Mouse (Mus musculus) testis, adult 2 months (tissue): Measurements from ENCODE around the gene Ric8a. TPM values are rescaled to one million over a fixed set of nuclear protein-coding genes. Genes with fewer than 3 reads are reported as not detected.

Experiments
- H3K27ac ChIP-seq: fragments of 200-500 bp; 2 replicates; pipeline ENCODE4 v1.5.1; 2012; ENCODE audit warnings: low read depth, low read length; ENCODE audit not compliant: control insufficient read depth, insufficient read depth
- H3K27me3 ChIP-seq: fragments of 200-500 bp; 2 replicates; pipeline ENCODE4 v1.6.1; 2012; ENCODE audit warnings: mild to moderate bottlenecking, low read length, moderate library complexity; ENCODE audit not compliant: control insufficient read depth, insufficient read depth
- H3K36me3 ChIP-seq: fragments of 200-500 bp; 2 replicates; pipeline ENCODE4 v1.6.1; 2012; ENCODE audit warnings: mild to moderate bottlenecking, low read length; ENCODE audit not compliant: control insufficient read depth, insufficient read depth
- H3K4me1 ChIP-seq: fragments of 200-500 bp; 2 replicates; pipeline ENCODE4 v1.6.1; 2012; ENCODE audit warnings: low read length; ENCODE audit not compliant: control insufficient read depth, insufficient read depth
- H3K4me3 ChIP-seq: fragments of 200-500 bp; 2 replicates; pipeline ENCODE4 v1.5.1; 2012; ENCODE audit warnings: low read depth, mild to moderate bottlenecking, low read length, moderate library complexity, mixed read lengths; ENCODE audit not compliant: control insufficient read depth
- CTCF ChIP-seq: fragments of 200-500 bp; IDR thresholded peaks from 2 replicates; pipeline ENCODE4 v1.5.1; 2012; ENCODE audit warnings: low read depth, mild to moderate bottlenecking, inconsistent platforms, low read length, moderate library complexity; ENCODE audit not compliant: control insufficient read depth, insufficient read depth, insufficient replicate concordance
- POLR2A ChIP-seq: fragments of 200-500 bp; IDR thresholded peaks from 2 replicates; pipeline ENCODE4 v1.6.1; 2012; ENCODE audit warnings: low read depth, mild to moderate bottlenecking, inconsistent platforms, low read length, moderate library complexity; ENCODE audit not compliant: control insufficient read depth
- polyA plus RNA-seq: library from polyadenylated mRNA; depleted of rRNA; stranded (reverse); fragments of >200 nt; gene quantifications from 2 replicates; pipeline ENCODE4 v1.2.3, GENCODE M21; 2012

Gene Ric8a
- polyA plus RNA-seq, 1 experiment = 34.5 TPM

DNA sequence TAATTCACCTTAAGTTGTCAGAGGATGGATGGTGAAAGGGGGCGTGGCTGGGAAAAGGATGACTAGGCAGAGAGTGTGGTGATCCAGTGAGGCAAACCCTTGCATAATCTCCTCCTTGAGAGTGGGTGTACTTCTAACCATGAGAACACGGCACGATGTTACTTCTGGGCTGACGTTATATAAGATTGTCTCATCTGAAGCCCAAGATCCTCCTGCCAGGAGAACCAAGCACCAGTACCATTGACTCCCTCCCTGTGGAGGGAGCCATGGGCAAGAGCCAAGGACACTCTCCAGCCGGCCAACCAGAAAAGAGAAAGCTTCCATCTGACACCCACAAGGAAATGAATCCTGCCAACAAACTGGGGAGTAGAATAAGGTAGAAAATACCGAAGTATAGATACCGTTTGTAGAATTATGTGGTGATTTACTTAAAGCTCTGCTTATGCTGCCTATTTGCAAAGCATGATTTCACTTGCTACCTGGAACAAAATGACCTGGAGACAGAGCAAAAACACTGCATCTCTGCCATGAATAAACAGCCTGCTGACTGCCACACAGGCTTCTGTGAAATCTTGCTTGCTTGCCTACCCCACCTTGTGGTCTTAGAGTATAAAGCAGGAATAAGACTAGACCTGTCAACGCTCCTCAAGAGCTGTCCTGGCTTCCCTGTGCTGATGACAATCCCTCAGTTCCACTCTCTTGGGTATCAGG lies 28.4 kb upstream of the Ric8a start:
- Histone ChIP-seq H3K4me3 (no peak overlapping the region), H3K27ac (no peak overlapping the region), H3K4me1 (no peaks in the 10 kb centered on the region), H3K27me3 (no peaks in the 10 kb centered on the region), H3K36me3 (no peaks in the 10 kb centered on the region)
- TF ChIP-seq CTCF (no peak), POLR2A (no peak)

DNA sequence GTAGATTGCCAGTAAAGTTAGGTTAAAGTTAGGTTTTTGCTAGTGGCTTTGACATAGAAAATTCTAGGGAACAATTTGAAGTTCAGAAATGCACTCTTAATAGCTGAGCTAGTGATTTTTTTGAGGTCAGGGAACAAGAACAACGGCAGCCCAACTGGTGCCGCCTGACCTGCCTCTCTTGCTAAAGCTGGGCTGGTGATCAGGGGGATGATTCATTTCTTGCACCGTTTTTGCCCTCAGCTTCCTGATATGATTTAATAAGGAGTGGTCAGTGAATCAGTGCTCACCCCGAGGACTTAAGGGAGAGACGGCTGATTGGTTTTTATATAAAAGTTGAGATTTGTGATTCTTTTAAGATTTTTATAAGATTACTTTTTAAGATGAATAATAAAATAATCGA lies 25.3 kb upstream of the Ric8a start:
- Histone ChIP-seq H3K36me3 (no peaks in the 10 kb centered on the region), H3K4me3 (no peak overlapping the region), H3K27me3 (no peaks in the 10 kb centered on the region), H3K4me1 (no peaks in the 10 kb centered on the region; the same call in 1 of the 2 replicates), H3K27ac (no peak overlapping the region)
- TF ChIP-seq CTCF = no peak
- no peak for TF ChIP-seq POLR2A

DNA sequence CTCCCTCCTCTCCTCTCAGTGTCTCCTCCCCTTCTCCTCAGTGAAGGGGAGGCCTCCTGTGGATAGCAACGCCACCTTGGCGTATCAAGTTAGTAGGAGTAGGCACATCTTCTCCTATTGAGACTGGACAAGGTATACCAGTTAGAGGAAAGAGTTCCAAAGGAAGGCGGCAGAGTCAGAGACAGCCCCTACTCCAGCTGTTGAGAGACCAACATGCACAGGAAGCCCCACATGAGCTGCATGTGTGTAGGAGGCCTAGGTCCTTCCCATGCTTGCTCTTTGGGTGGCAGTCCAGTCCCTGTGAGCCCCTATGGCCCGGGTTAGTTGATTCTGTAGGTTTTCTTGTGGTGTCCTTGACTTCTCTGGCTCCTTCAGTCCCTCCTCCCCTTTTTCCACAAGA lies 23.4 kb upstream of the Ric8a start:
- Histone ChIP-seq H3K4me3 (no peak overlapping the region), H3K36me3 (no peaks in the 10 kb centered on the region), H3K27me3 (no peaks in the 10 kb centered on the region), H3K27ac (no peak overlapping the region), H3K4me1 (no peaks in the 10 kb centered on the region; the same call in 1 of the 2 replicates)
- no peak for TF ChIP-seq POLR2A
- no peak for TF ChIP-seq CTCF

DNA sequence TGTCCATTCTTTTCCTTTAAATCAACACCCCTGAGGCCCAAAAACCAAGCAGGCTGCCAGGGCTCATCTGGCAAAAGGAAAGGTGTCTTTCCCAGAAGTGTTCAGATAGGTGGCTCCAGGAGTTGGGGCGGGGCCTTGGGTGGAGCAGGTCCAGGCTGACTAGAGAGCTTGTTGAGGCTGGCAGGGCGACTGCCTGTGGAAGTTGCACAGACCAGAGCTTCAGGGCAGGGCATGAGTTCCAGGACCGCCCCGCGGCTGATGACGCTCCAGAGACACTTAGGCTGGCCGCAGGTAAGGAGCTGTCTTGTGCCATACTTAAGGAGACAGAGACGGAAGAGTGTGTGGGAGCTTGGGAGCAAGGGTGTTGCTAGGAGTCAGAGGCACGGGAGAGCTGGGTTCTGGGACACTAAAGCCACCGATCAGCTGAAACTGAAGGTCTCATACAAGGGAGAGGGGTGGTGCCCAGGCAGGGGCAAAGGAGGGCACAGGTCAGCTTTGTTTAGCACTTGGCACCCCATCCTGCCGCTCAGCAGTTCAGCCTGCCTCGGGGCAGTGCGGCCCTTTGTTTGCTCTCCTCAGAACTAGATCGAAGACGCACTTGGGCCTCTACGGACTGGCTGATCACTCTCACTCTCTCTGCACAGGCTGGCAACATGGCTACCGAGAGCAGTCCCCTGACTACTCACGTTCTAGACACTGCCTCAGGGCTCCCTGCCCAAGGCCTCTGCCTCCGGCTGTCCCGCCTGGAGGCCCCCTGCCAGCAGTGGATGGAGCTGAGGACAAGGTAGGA lies 21.6 kb upstream of the Ric8a start, which contains the start of gene Urah:
Urah (plus strand) TSS at position 51 of the 790 bp plus-strand sequence.
- Histone ChIP-seq H3K4me1 (no peaks in the 10 kb centered on the region; the same call in 1 of the 2 replicates), H3K27me3 (no peaks in the 10 kb centered on the region), H3K36me3 (no peaks in the 10 kb centered on the region), H3K4me3 (no peak within 1 kb of the TSS), H3K27ac (no peak within 1 kb of the TSS)
- no peak for TF ChIP-seq CTCF
- TF ChIP-seq POLR2A = no peak

DNA sequence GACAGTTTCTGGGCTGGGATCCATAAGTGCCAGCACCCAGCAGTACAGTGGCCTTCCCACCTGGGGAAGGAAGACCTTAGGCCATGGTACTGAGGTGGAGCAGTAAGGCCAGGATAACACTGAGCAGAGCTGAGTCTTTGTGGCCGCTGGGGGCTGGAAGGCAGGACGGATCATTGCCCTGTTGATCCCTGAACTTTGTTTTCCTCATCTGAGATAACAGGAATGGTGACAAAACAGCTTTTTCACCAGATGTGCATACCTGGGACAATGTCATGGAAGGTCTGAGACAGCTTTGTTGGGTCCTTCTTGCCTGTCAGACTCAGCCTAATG lies 21.0 kb upstream of the Ric8a start:
- H3K27ac ChIP-seq = no peak overlapping the region
- H3K4me3 ChIP-seq = no peak overlapping the region
- no peak for TF ChIP-seq CTCF
- TF ChIP-seq POLR2A = no peak
- H3K4me1 ChIP-seq = no peaks in the 10 kb centered on the region; the same call in 1 of the 2 replicates
- no peaks in the 10 kb centered on the region for H3K36me3 ChIP-seq
- no peaks in the 10 kb centered on the region for H3K27me3 ChIP-seq

DNA sequence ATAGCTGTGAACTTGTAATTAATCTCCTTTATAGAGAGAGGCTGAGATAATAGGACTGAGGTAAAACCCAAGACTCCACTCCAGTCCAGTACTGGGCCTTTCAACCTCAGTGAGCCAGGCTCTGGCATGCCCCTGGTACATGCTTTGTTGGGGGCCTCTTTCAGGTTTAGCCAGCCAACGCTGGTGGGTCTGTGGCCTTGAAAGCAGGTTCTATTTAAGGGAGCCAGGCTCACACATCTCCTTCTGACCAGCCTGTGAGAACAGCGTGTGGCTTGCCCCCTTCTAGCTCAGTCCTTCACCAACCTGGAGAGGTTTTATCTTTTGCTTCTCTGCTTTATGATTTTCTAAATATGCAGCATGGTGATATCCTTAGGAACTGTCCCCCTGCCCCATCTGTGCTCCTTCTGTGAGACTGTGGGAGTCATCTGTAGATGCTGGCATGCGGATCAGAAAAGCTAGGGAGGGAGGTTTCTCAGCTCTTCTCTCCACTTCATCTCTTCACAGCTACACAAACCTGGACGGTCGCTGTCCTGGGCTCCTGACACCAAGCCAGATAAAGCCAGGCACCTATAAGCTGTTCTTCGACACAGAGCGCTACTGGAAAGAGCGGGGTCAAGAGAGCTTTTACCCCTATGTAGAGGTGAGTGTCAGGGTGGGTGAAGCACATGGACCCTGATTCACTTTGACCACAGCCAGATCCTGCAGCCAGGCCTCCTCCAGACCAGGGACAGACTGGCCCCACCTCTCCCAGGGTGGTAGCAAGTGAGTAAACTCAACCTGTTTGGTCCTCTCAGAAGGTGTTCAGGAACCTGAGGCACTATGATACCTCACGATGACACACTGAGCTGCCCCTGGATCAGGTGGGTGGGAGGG lies 20.3 kb upstream of the Ric8a start:
- no peaks in the 10 kb centered on the region for H3K36me3 ChIP-seq
- no peaks in the 10 kb centered on the region; the same call in 1 of the 2 replicates for H3K4me1 ChIP-seq
- no peak overlapping the region for H3K4me3 ChIP-seq
- H3K27me3 ChIP-seq = no peaks in the 10 kb centered on the region
- TF ChIP-seq POLR2A (no peak), CTCF (no peak)
- no peak overlapping the region for H3K27ac ChIP-seq

DNA sequence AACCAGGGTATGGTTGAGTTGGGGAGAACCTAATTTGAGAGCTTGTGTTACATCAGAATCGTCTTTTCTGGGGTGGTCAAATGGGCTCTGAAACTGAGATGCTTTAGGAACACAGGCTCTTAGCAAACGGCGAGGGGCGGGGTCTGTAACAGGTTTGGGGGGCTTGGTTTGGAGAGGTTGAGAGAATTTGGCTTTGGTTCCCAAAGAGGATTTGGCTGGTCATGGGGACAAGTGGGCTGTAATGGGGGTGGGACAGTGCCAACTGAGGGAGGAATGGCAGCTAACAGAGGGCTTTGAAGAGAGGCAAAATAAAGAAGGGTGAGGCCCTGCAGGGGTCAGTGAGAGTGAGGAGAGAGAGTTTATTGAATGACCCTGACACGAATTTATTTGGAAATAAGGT lies 17.2 kb upstream of the Ric8a start:
- Histone ChIP-seq H3K4me1 (peaks cover 3% of the 10 kb centered on the region; the same call in 1 of the 2 replicates), H3K27me3 (no peaks in the 10 kb centered on the region), H3K27ac (no peak overlapping the region)

More for the DNA sequence above, 17.2 kb upstream of the Ric8a start:
- no peaks in the 10 kb centered on the region for H3K36me3 ChIP-seq
- no peak overlapping the region for H3K4me3 ChIP-seq
- TF ChIP-seq CTCF (no peak), POLR2A (no peak)
